Mouse (Mus musculus): ENCODE measurements around the gene Myh15. TPM values are rescaled to one million over a fixed set of nuclear protein-coding genes. Genes with fewer than 3 reads are reported as not detected.
"Not testable (repeated sequence)": the region's sequence is repeated elsewhere in the genome, so short reads cannot be mapped to it uniquely, and the experiment has no call there.

The Myh15 gene
- polyA plus RNA-seq, 1 experiment from 2014 or later, result 0.09 TPM

DNA sequence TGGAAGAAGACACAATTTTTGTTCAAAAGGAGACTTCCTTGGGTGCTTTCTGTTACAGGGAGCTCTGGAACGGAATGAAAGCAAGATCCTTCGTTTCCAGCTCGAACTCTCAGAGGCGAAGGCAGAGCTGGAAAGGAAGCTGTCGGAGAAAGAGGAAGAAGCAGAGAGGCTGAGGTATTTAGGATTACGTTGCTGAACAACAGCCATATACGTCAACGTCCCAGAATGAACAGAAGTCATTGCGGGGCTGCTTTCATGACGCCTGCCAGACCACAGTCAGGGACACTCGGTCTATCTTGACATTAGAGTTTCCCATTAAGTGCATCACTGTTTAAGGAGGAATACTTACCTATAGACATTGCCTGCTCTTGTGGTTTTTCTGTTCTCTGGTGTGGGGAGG lies 108.4 kb downstream of the Myh15 start:
- no peak overlapping the region for H3K27ac ChIP-seq (replicated peaks)
- no peak overlapping the region for H3K9ac ChIP-seq
- 0 out of 2 replicates have a peak, but pooled peaks cover 3% of the 10 kb centered on the region for H3K4me1 ChIP-seq (replicated peaks)
- no peaks in the 10 kb centered on the region for H3K27me3 ChIP-seq
- no peak for ATAC-seq (ENCODE audit: low FRiP score, low read depth)
- H3K36me3 ChIP-seq, result no peaks in the 10 kb centered on the region
- no peak overlapping the region for H3K4me2 ChIP-seq
- no peak overlapping the region for H3K4me3 ChIP-seq
- WGBS, result 91% methylated on average over 11 of the region's 11 CpGs
- H3K9me3 ChIP-seq, result no peaks in the 10 kb centered on the region

DNA sequence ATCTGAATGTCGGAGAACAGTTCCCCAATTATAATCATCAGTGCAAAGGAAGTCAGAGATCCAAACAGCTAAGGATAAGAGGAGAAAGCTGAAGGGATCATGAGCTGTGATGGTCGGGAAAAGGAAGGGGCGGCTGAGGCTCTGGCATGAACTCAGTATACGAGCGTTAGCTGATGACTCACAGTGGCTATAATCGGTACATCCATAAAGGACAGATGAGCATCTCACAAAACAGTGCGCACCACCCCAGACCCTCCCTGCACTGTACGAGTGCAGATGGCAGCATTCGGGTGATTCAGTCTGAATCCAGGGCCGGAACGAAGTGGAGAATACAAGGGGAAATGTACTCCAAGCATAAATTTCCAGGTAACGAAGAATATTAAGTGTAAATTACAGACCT lies 110.0 kb downstream of the Myh15 start:
- H3K4me3 ChIP-seq, result no peak overlapping the region
- H3K27ac ChIP-seq (replicated peaks), result no peak overlapping the region
- no peak overlapping the region for H3K9ac ChIP-seq
- H3K4me2 ChIP-seq, result no peak overlapping the region
- 93% methylated on average over 12 of the region's 12 CpGs for WGBS
- no peak for ATAC-seq (ENCODE audit: low FRiP score, low read depth)
- H3K4me1 ChIP-seq (replicated peaks), result 0 out of 2 replicates have a peak, but pooled peaks cover 3% of the 10 kb centered on the region
- H3K36me3 ChIP-seq, result no peaks in the 10 kb centered on the region
- no peaks in the 10 kb centered on the region for H3K9me3 ChIP-seq
- H3K27me3 ChIP-seq, result no peaks in the 10 kb centered on the region

DNA sequence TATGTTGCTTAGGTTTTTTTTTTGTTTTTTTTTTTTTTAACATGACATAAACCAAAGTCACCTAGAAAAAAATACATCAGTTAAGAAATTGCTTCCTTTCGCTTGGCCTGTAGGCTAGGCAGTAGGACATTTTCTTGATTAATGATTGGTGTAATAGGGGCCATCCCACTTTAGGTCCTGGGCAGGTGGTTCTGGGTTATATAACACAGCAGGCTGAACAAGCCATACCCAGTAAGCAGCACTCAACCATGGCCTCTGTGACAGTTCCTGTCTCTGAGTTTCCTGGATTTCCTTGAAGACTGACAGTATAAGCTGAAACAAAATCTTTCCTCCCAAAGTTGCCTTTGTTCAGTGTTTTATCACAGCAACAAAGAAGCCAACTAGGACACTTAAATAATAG lies 117.8 kb downstream of the Myh15 start:
- no peak overlapping the region for H3K27ac ChIP-seq (replicated peaks)
- H3K4me1 ChIP-seq (replicated peaks), result no peaks in the 10 kb centered on the region
- H3K4me3 ChIP-seq, result no peak overlapping the region
- H3K36me3 ChIP-seq, result no peaks in the 10 kb centered on the region
- no peaks in the 10 kb centered on the region for H3K27me3 ChIP-seq
- ATAC-seq (ENCODE audit: low FRiP score, low read depth), result no peak
- H3K9ac ChIP-seq, result no peak overlapping the region
- no peaks in the 10 kb centered on the region for H3K9me3 ChIP-seq
- 92% methylated on average over 1 of the region's 1 CpGs for WGBS
- H3K4me2 ChIP-seq, result no peak overlapping the region

DNA sequence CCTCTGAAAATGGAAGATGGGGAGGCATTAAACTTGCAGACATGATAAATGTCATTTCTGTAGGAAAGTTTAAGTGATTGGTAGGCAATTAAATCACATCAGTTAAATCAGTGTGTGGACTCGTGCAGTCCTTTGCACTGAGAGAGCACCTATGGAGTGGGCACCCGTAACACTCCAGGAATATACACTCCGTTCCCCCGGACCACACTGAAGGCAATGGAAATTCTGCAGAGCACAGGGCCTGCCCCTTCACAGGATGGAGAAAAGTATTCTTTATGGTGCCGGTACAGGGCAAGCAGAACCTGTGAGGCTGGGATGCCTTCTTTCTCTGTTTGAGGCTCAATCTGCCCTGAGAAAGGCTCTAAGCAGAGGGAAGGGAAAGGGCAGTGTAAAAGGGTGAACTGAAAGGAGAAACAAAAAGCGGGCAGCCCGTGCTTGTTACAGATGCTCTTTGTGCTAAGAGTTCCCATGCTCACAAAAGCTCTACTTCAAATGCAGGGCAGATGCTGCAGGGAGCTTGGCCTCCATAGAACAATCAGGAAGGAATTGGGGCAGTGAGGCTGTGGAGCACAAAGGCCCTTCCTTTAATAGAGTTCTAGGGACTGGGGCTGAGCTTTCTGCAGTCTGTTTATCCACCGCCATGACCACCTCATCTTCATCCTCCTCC lies 118.6 kb downstream of the Myh15 start:
- Histone ChIP-seq H3K27me3 (no peaks in the 10 kb centered on the region), H3K4me3 (no peak overlapping the region), H3K9ac (no peak overlapping the region), H3K36me3 (no peaks in the 10 kb centered on the region), H3K27ac (replicated peaks) (no peak overlapping the region), H3K4me1 (replicated peaks) (no peaks in the 10 kb centered on the region), H3K4me2 (no peak overlapping the region), H3K9me3 (no peaks in the 10 kb centered on the region)
- 57% methylated on average over 8 of the region's 8 CpGs for WGBS
- peak; percentile 61; the same call in 1 of the 2 replicates for ATAC-seq (ENCODE audit: low FRiP score, low read depth)

DNA sequence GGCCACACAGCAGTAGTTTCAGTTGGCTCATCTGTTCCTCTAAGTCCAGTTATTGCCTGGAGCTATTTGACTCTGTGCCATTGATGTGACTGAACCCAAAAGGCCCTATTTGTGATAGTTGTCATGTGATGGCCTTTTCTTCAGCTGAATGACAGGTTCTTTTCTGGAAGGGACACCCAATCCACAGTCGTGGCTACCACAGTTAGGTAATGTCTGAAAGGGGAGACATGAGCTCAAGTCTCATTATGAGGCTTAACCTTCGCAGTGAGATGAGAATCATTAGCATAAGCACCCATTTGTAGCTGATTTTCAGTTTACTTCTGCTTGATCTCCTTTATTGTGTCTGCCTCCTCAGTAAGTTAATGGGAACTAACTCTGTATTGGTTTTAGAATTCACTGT lies 136.2 kb downstream of the Myh15 start:
- Histone ChIP-seq H3K4me2 (no peak overlapping the region), H3K27ac (replicated peaks) (no peak overlapping the region), H3K9me3 (no peaks in the 10 kb centered on the region), H3K27me3 (no peaks in the 10 kb centered on the region), H3K9ac (no peak overlapping the region), H3K4me3 (no peak overlapping the region), H3K36me3 (no peaks in the 10 kb centered on the region), H3K4me1 (replicated peaks) (no peaks in the 10 kb centered on the region)
- 42% methylated on average over 2 of the region's 2 CpGs for WGBS
- ATAC-seq (ENCODE audit: low FRiP score, low read depth), result no peak

DNA sequence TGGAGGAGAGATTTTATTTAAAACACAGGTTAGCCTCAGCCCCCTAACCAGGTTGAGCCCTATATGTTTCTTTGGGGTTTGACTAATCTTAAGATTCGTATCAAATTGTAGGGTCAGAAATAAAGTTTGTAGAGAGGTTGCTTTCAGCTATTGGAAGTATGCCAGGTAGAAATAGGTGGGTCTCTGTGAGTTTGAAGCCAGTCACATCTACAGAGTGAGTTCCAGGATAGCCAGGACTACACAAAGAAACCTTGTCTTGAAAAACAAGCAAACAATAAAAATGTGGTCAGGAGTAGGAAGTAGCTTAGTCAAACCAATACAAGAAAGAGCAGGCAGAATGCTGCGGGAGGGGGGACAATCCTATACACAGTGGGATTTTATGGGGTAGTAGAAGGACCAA lies 136.7 kb downstream of the Myh15 start:
- H3K27ac ChIP-seq (replicated peaks), result no peak overlapping the region
- no peak overlapping the region for H3K9ac ChIP-seq
- WGBS, result 87% methylated on average over 2 of the region's 2 CpGs
- H3K27me3 ChIP-seq, result no peaks in the 10 kb centered on the region
- H3K4me2 ChIP-seq, result no peak overlapping the region
- no peak for ATAC-seq (ENCODE audit: low FRiP score, low read depth)
- H3K4me3 ChIP-seq, result no peak overlapping the region
- no peaks in the 10 kb centered on the region for H3K36me3 ChIP-seq
- H3K4me1 ChIP-seq (replicated peaks), result no peaks in the 10 kb centered on the region
- no peaks in the 10 kb centered on the region for H3K9me3 ChIP-seq

DNA sequence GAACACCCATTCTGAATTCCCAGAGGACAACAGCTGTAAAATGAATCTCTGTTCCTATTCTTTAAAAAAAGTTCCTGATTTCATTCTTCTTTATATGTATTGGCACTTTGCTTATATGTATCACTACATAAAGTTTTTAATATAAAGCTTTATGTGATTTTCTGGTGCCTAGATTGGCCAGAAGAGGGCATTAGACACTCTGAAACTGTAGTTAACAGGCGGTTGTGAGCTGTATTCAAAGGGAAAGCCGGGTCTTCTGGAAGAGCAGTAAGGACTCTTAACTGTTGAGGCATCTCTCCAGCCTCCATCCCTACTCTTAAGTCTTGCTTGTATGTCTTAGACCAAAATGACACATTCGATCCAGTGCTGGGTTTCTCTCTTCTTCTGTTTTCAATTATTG lies 139.0 kb downstream of the Myh15 start:
- no peak overlapping the region for H3K27ac ChIP-seq (replicated peaks)
- H3K4me1 ChIP-seq (replicated peaks), result no peaks in the 10 kb centered on the region
- H3K4me3 ChIP-seq, result no peak overlapping the region
- no peaks in the 10 kb centered on the region for H3K36me3 ChIP-seq
- no peak for ATAC-seq (ENCODE audit: low FRiP score, low read depth)
- no peak overlapping the region for H3K9ac ChIP-seq
- WGBS, result 50% methylated on average over 3 of the region's 3 CpGs
- no peaks in the 10 kb centered on the region for H3K27me3 ChIP-seq
- no peak overlapping the region for H3K4me2 ChIP-seq
- no peaks in the 10 kb centered on the region for H3K9me3 ChIP-seq

DNA sequence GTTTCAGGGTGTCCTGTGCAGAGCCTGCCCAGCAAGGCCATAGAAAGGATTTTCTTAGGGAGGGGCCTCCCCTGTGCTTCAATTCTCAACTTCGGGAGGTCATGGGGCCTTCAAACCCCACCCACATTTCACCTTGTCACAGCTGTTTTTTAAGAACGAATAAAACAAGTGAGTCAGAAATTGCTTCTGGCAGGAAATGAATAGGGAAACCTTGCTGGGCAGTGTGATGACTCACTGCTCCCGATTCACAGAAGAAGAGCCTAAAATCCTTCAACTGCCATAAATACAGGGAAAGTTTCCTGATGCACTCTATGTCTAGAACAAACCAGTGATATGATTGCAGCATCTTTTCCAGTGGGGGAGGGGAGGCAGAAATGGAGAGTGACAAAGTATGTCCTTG lies 140.7 kb downstream of the Myh15 start:
- H3K4me2 ChIP-seq, result no peak overlapping the region
- H3K4me3 ChIP-seq, result no peak overlapping the region
- ATAC-seq (ENCODE audit: low FRiP score, low read depth), result no peak
- no peak overlapping the region for H3K9ac ChIP-seq
- H3K36me3 ChIP-seq, result no peaks in the 10 kb centered on the region
- H3K27me3 ChIP-seq, result no peaks in the 10 kb centered on the region
- WGBS, result 62% methylated on average over 3 of the region's 3 CpGs
- no peak overlapping the region for H3K27ac ChIP-seq (replicated peaks)
- H3K4me1 ChIP-seq (replicated peaks), result no peaks in the 10 kb centered on the region
- H3K9me3 ChIP-seq, result no peaks in the 10 kb centered on the region

DNA sequence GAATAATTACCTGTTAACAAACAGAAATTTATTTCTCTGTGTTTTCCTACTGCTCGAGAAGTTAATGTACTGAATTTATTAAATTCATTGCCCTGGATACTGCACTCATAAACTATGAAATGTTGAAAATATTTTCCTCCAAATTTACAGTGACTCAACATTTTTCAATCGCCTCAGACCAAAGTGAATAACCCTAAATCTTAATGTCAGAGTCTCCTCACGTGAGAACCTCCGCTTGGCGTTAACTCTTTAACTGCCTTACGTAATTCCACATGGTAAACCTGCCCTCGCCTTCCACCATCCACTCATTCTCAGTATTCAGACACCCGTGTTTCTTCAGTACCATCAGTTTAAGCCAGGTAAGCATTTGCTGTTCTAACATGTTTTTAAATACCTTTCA lies 166.4 kb downstream of the Myh15 start:
- Histone ChIP-seq H3K9ac (no peak overlapping the region), H3K27me3 (no peaks in the 10 kb centered on the region), H3K4me3 (no peak overlapping the region), H3K4me1 (replicated peaks) (no peaks in the 10 kb centered on the region), H3K4me2 (no peak overlapping the region), H3K27ac (replicated peaks) (no peak overlapping the region), H3K9me3 (0 out of 2 replicates have a peak, but pooled peaks cover 1% of the 10 kb centered on the region), H3K36me3 (no peaks in the 10 kb centered on the region)
- WGBS, result 78% methylated on average over 8 of the region's 8 CpGs
- ATAC-seq (ENCODE audit: low FRiP score, low read depth), result no peak

DNA sequence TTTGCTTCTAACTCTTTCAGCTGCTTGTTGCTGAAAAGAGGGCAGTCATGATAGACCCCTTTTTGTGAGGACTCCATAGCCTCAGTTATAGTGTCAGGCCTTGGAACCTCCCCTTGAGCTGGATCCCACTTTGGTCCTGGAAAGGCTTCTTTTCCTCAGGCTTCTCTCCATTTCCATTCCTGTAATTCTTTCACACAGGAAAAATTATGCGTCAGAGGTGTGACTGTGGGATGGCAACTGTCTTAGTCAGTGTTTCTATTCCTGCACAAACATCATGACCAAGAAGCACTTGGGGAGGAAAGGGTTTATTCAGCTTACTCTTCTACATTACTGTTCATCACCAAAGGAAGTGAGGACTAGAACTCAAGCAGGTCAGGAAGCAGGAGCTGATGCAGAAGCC lies 186.2 kb downstream of the Myh15 start:
- H3K36me3 ChIP-seq; H3K9ac ChIP-seq; H3K9me3 ChIP-seq; H3K4me1 ChIP-seq (replicated peaks); H3K27ac ChIP-seq (replicated peaks); H3K4me2 ChIP-seq; H3K27me3 ChIP-seq; ATAC-seq (ENCODE audit: low FRiP score, low read depth); H3K4me3 ChIP-seq: not testable (repeated sequence)
- 82% methylated on average over 1 of the region's 1 CpGs for WGBS

Other genes with a start within 250 kb of the Myh15 start
- not detected in 2 replicates for gene Retnlb, start 240.6 kb upstream of the Myh15 start, polyA plus RNA-seq (2015; fragmentation: Nextera tagmentation; extraction: Ambion mirVana)
- gene Retnla, start 214.9 kb upstream of the Myh15 start, polyA plus RNA-seq (2015; fragmentation: Nextera tagmentation; extraction: Ambion mirVana), result not detected in 2 replicates
- 0.83 TPM in 1 of 2 replicates, not detected in the other for gene Retnlg, start 184.9 kb upstream of the Myh15 start, polyA plus RNA-seq (2015; fragmentation: Nextera tagmentation; extraction: Ambion mirVana)
- 53.4 and 55.8 TPM in 2 replicates for gene Dzip3, start 63.3 kb upstream of the Myh15 start, polyA plus RNA-seq (2015; fragmentation: Nextera tagmentation; extraction: Ambion mirVana)
- 7.3 and 8.9 TPM in 2 replicates for gene Cip2a, start 63.3 kb upstream of the Myh15 start, polyA plus RNA-seq (2015; fragmentation: Nextera tagmentation; extraction: Ambion mirVana)